Mouse (Mus musculus) embryonic facial prominence, embryonic 13.5 days (tissue): ENCODE data around the gene Foxj2. TPM values are rescaled to one million over a fixed set of nuclear protein-coding genes. Genes with fewer than 3 reads are reported as not detected.
A peak's percentile ranks its signal among the peaks of the same experiment; 100 is the strongest.

Source experiments
- ATAC-seq: fragments of 200-750 bp; cut with Nextera tagmentation; 2 replicates; pipeline ENCODE4 v1.8.0; 2017; ENCODE audit warnings: low read depth; ENCODE audit not compliant: insufficient number of reproducible peaks, insufficient read depth, low FRiP score, low TSS enrichment
- H3K27ac ChIP-seq: fragments of 300-500 bp; sonication (generic); 2 replicates; pipeline ENCODE4 v1.5.1; 2015; ENCODE audit warnings: moderate library complexity, mild to moderate bottlenecking, inconsistent platforms
- H3K27me3 ChIP-seq: fragments of 300-500 bp; sonication (generic); 2 replicates; pipeline ENCODE4 v1.6.1; 2015; ENCODE audit warnings: mild to moderate bottlenecking, inconsistent platforms
- H3K36me3 ChIP-seq: fragments of 300-500 bp; sonication (generic); 2 replicates; pipeline ENCODE4 v1.6.1; 2015; ENCODE audit warnings: mild to moderate bottlenecking, inconsistent platforms
- H3K4me1 ChIP-seq: fragments of 300-500 bp; sonication (generic); 2 replicates; pipeline ENCODE4 v1.6.1; 2015; ENCODE audit warnings: inconsistent platforms
- H3K4me2 ChIP-seq: fragments of 300-500 bp; sonication (generic); 2 replicates; pipeline ENCODE4 v1.6.1; 2015; ENCODE audit warnings: moderate library complexity, mild to moderate bottlenecking, inconsistent platforms
- H3K4me3 ChIP-seq: fragments of 300-500 bp; sonication (generic); 2 replicates; pipeline ENCODE4 v1.5.1; 2015; ENCODE audit warnings: mild to moderate bottlenecking, inconsistent platforms
- H3K9ac ChIP-seq: fragments of 300-500 bp; sonication (generic); 2 replicates; pipeline ENCODE4 v1.6.1; 2015; ENCODE audit warnings: mild to moderate bottlenecking, inconsistent platforms
- H3K9me3 ChIP-seq: fragments of 300-500 bp; sonication (generic); 2 replicates; pipeline ENCODE4 v1.6.1; 2016; ENCODE audit warnings: inconsistent platforms
- WGBS: fragments of 180-500 bp; shearing (Covaris S2); methylation state at CpG from one replicate; pipeline ENCODE4 v1.1.7; 2015; ENCODE audit warnings: mixed read lengths; 5-methylcytosine and 5-hydroxymethylcytosine counted together
- polyA plus RNA-seq: library from polyadenylated mRNA; unstranded; fragments of >200 nt; fragmentation: Nextera tagmentation; extraction: Ambion mirVana; gene quantifications from 2 replicates; pipeline ENCODE4 v1.2.1, GENCODE M21; 2015

Foxj2 gene
- polyA plus RNA-seq, 1 experiment from 2014 or later, result 6.2 TPM

GRCm38 (mm10) chr6:122843759-122844158 is 24.0 kb downstream of the Foxj2 start:
- Histone ChIP-seq H3K4me1 (no peaks in the 10 kb centered on the region), H3K9ac (no peak overlapping the region), H3K36me3 (peaks cover 75% of the 10 kb centered on the region), H3K4me3 (no peak overlapping the region), H3K4me2 (no peak overlapping the region), H3K9me3 (no peaks in the 10 kb centered on the region), H3K27ac (no peak overlapping the region), H3K27me3 (no peaks in the 10 kb centered on the region)
- no peak for ATAC-seq
- 80% methylated on average over 6 of the region's 6 CpGs for WGBS

GRCm38 (mm10) chr6:122852696-122853095 is 33.0 kb downstream of the Foxj2 start:
- H3K36me3 ChIP-seq, result no peaks in the 10 kb centered on the region
- H3K27me3 ChIP-seq, result no peaks in the 10 kb centered on the region
- H3K9me3 ChIP-seq, result no peaks in the 10 kb centered on the region
- WGBS, result 70% methylated on average over 2 of the region's 2 CpGs
- H3K4me2 ChIP-seq, result no peak overlapping the region
- no peaks in the 10 kb centered on the region for H3K4me1 ChIP-seq
- ATAC-seq, result no peak
- H3K27ac ChIP-seq, result no peak overlapping the region
- H3K9ac ChIP-seq, result no peak overlapping the region
- H3K4me3 ChIP-seq, result no peak overlapping the region

GRCm38 (mm10) chr6:122854552-122854951 is 34.8 kb downstream of the Foxj2 start:
- H3K9me3 ChIP-seq, result no peaks in the 10 kb centered on the region
- H3K36me3 ChIP-seq, result no peaks in the 10 kb centered on the region
- no peak overlapping the region for H3K4me3 ChIP-seq
- WGBS, result 82% methylated on average over 12 of the region's 12 CpGs
- no peak overlapping the region for H3K9ac ChIP-seq
- no peak overlapping the region for H3K4me2 ChIP-seq
- no peak overlapping the region for H3K27ac ChIP-seq
- no peak for ATAC-seq
- H3K27me3 ChIP-seq, result no peaks in the 10 kb centered on the region
- no peaks in the 10 kb centered on the region for H3K4me1 ChIP-seq

- WGBS, result 75% methylated on average over 7 of the region's 7 CpGs
- no peak within 1 kb of the TSS for H3K9ac ChIP-seq
- no peak within 1 kb of the TSS for H3K4me2 ChIP-seq
- H3K27me3 ChIP-seq, result no peaks in the 10 kb centered on the region
- no peaks in the 10 kb centered on the region for H3K4me1 ChIP-seq
- H3K27ac ChIP-seq, result no peak within 1 kb of the TSS
- H3K4me3 ChIP-seq, result no peak within 1 kb of the TSS
- H3K9me3 ChIP-seq, result 0 out of 2 replicates have a peak, but pooled peaks cover 3% of the 10 kb centered on the region
- H3K36me3 ChIP-seq, result no peaks in the 10 kb centered on the region
- no peak for ATAC-seq
Observed at GRCm38 (mm10) chr6:122855955-122856354, 36.2 kb downstream of the Foxj2 start, which contains the start of gene C3ar1. Gene C3ar1 (minus strand): TSS chr6:122856161.

- Histone ChIP-seq H3K27me3 (no peaks in the 10 kb centered on the region), H3K4me2 (no peak overlapping the region), H3K9me3 (peaks cover 16% of the 10 kb centered on the region), H3K4me1 (no peaks in the 10 kb centered on the region), H3K4me3 (no peak overlapping the region), H3K36me3 (no peaks in the 10 kb centered on the region), H3K9ac (no peak overlapping the region), H3K27ac (no peak overlapping the region)
- 75% methylated on average over 6 of the region's 6 CpGs for WGBS
- ATAC-seq, result no peak
Observed at GRCm38 (mm10) chr6:122862434-122862833, 42.7 kb downstream of the Foxj2 start.

- Histone ChIP-seq H3K27ac (no peak overlapping the region), H3K36me3 (no peaks in the 10 kb centered on the region), H3K9me3 (peaks cover 16% of the 10 kb centered on the region), H3K4me1 (no peaks in the 10 kb centered on the region), H3K27me3 (no peaks in the 10 kb centered on the region), H3K4me3 (no peak overlapping the region), H3K4me2 (no peak overlapping the region), H3K9ac (no peak overlapping the region)
- ATAC-seq, result no peak
- WGBS, result 82% methylated on average over 1 of the region's 1 CpGs
Observed at GRCm38 (mm10) chr6:122862871-122863270, 43.2 kb downstream of the Foxj2 start.

- WGBS, result 69% methylated on average over 4 of the region's 4 CpGs
- ATAC-seq, result no peak
- Histone ChIP-seq H3K4me3 (no peak overlapping the region), H3K27me3 (no peaks in the 10 kb centered on the region), H3K27ac (no peak overlapping the region), H3K9ac (no peak overlapping the region), H3K4me2 (no peak overlapping the region), H3K4me1 (no peaks in the 10 kb centered on the region), H3K36me3 (no peaks in the 10 kb centered on the region), H3K9me3 (no peaks in the 10 kb centered on the region)
Observed at GRCm38 (mm10) chr6:122867914-122868313, 48.2 kb downstream of the Foxj2 start.

GRCm38 (mm10) chr6:122869846-122870245 is 50.1 kb downstream of the Foxj2 start:
- Histone ChIP-seq H3K4me3 (no peak overlapping the region), H3K9ac (no peak overlapping the region), H3K36me3 (no peaks in the 10 kb centered on the region), H3K9me3 (no peaks in the 10 kb centered on the region), H3K27me3 (no peaks in the 10 kb centered on the region), H3K27ac (no peak overlapping the region), H3K4me1 (no peaks in the 10 kb centered on the region), H3K4me2 (no peak overlapping the region)
- ATAC-seq, result no peak
- 74% methylated on average over 11 of the region's 11 CpGs for WGBS

GRCm38 (mm10) chr6:122872800-122873199 is 53.1 kb downstream of the Foxj2 start:
- Histone ChIP-seq H3K4me2 (no peak overlapping the region), H3K9ac (no peak overlapping the region), H3K27me3 (no peaks in the 10 kb centered on the region), H3K36me3 (no peaks in the 10 kb centered on the region), H3K4me1 (peaks cover 12% of the 10 kb centered on the region), H3K4me3 (no peak overlapping the region), H3K9me3 (no peaks in the 10 kb centered on the region), H3K27ac (no peak overlapping the region)
- 94% methylated on average over 5 of the region's 5 CpGs for WGBS
- ATAC-seq, result no peak

- Histone ChIP-seq H3K9ac (peak within 1 kb of the TSS; percentile 88), H3K9me3 (no peaks in the 10 kb centered on the region), H3K4me3 (peak within 1 kb of the TSS; percentile 80), H3K27me3 (no peaks in the 10 kb centered on the region), H3K36me3 (0 out of 2 replicates have a peak, but pooled peaks cover 6% of the 10 kb centered on the region), H3K27ac (peak within 1 kb of the TSS; percentile 87), H3K4me1 (peaks cover 16% of the 10 kb centered on the region), H3K4me2 (peak within 1 kb of the TSS; percentile 60)
- 8% methylated on average over 43 of the region's 43 CpGs for WGBS
- ATAC-seq, result peak; percentile 90
Observed at GRCm38 (mm10) chr6:122873871-122874719, 54.4 kb downstream of the Foxj2 start, which contains the start of gene Necap1. Gene Necap1 (plus strand): TSS chr6:122874474.

- Histone ChIP-seq H3K36me3 (peaks cover 8% of the 10 kb centered on the region), H3K4me3 (peak overlapping the region; percentile 80), H3K4me2 (peak overlapping the region; percentile 60), H3K27me3 (no peaks in the 10 kb centered on the region), H3K9ac (peak overlapping the region; percentile 88), H3K4me1 (peaks cover 16% of the 10 kb centered on the region), H3K9me3 (no peaks in the 10 kb centered on the region), H3K27ac (peak overlapping the region; percentile 87)
- ATAC-seq, result no peak
- under 1% methylated on average over 31 of the region's 31 CpGs for WGBS
Observed at GRCm38 (mm10) chr6:122874720-122875389, 55.1 kb downstream of the Foxj2 start.
